Mouse (Mus musculus) yolk sac, embryonic 10.5 days (tissue): Measurements from ENCODE around the gene Cpxm2.

Experiments used
- DNase-seq: peaks from one replicate; pipeline ENCODE4 v3.0.0-alpha.2; 2017; ENCODE audit warnings: low spot score

Gene Cpxm2

DNA sequence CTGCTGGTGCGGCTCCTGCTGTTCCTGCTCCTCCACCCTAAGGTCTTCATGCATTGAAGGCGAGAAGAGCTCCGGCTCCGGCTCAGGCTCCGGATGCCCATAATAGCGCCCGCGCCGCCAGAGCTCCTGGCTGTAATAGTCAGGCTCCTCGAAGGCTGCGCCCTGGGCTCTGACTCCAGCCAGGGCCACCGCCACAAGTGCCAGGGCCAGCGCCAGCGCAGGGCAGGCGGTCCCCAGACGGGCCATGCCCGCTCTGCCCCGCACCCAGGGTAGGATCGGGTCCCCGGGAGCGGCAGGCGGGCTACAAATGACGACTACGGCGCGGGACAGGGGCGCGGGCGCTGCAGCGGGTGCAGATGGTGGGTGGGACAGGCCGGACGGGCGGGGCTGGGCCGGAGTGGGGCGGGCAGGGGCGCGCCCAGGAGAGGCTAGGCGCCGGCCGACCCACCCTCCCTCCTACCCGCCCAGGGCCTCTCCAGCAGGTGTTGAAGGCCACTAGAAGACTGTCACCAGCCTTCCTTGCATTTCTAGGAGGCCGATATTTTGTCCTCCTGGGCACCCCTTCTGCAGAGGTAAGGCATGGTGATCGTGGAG, at the start of gene Cpxm2:
Cpxm2 (minus strand) TSS at position 372 of the 594 bp plus-strand sequence.
- no peak for DNase-seq

DNA sequence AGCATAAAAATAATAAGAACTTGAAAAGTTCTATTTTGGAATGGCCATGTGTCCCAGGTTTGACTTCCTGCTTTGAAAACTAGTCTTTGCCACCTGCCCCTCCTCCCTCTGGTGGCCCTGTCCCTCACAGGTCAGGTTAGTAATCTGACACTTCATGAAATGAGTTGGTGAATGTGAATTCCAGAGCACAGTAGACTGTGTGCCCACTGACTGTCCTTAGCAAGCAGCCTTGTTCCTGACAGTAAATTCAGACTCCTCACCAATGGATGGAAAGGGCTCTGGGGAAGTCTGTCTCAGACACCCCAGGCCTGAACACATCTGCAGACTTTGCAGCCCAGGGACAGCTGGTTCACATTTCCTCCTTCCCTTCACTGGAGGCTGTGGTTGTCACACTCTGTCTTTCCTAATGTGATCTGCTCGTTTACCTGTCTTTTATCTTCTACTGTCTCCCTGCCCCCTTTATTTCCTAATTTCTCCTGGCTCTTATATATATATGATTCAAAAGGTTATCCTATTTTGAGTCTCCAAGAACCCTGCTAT, 49.6 kb upstream of the Cpxm2 start:
- no peak for DNase-seq

DNA sequence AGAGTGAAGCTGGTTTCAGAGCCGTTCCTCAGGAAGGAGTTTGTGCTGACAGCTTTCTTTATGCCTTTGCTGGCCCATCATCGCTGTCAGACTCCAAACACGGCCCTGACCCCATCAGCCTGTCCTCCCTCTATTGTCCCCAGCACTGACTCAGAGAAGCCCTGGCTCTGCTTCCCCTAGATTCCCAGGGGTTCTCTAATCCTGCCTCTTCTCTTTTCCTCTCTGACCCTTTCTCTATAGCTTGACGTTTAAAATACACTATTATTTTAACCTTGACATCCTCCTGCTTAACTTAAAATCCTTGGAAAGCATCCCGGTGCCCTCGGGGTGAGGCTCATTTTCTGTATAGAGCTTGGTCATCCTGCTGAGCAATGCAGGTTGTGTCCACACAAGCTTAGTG, 45.1 kb upstream of the Cpxm2 start:
- DNase-seq: no peak

DNA sequence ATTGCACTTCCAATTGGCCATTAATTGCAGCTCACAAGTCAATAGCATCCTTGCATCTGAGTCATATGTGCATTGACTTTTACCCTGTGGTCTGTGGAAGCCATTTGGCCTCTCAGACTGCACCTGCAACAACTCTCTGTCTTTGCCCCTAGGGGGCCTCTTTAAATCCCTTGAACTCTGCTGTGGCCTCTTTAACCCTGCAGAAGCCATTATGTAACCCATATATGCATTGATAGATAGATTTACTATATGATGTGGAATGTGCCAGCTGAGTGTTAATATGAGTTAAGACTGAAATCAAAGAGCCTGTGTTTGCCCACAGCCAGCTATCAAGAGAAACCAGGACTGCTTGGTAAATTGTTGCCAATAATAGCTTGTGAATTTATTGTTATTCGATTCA, 44.3 kb upstream of the Cpxm2 start:
- DNase-seq: no peak

DNA sequence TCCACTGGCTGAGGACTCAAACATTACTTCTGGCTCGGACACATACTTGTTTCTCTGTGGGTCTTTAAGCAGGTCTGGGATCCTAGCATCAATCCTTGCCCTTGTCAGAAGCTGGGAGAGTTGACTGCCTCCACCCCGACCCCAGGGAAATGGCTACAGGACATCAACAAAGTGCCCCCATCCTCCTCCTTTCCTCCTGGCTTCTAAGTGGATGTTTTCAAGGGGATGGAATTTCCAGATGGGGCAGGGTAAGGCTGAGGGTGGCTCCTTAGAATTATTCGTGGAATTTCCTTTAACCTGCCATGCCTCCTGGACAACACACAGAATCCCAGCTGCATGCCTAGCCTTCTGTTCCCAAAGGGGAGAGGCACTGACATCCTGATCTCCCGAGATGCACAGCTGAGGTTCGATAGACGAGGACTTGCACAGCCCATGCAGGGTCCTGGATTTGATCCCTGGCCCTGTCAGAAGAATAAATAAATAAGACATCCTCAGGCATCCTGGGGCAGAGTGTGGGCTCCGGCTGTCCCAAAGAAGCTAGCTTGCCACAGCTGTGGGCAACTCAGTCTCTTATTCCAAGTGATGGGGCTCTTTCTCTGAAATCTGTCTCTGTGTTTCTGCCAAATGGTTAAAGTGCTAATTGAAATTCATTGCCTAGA, 43.4 kb upstream of the Cpxm2 start:
- DNase-seq: no peak

DNA sequence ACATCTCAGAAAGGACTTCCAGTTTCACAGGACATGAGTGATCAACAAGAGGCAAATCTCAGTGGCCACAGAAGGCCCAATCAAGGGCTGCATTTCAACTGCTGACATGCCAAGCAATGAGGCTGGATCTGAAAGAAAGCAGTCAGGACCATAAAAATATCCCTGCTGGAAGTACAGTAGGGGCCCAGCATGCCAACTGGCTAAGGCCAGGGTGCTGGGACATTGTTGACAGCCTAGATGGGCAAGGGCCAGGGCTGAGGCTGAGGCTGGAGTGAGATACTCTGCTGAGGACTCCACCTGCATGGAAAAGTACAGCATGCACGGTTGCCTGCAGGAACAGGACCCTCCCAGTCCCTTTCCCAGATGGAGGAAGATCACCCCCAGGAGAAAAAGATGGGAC, 42.0 kb upstream of the Cpxm2 start:
- no peak for DNase-seq

DNA sequence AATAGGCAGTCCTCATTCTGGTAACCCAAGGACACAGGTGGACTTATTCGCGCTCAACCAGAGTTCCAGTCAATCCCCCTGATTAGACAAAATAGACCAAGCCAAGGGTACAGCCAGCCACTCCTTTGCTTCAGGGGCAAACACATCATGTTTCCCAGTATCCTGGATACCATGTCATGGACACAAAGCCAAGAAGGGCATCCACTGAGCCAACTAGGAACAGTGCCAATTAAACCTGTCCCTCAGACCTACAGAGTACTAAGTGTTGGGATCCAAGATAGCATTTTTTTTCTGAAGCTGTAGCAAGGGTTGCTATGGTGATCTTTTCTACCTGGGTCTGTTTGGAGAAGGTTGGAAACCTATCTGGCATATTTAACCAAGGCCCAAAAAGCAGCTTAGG, 39.1 kb upstream of the Cpxm2 start:
- DNase-seq: no peak

DNA sequence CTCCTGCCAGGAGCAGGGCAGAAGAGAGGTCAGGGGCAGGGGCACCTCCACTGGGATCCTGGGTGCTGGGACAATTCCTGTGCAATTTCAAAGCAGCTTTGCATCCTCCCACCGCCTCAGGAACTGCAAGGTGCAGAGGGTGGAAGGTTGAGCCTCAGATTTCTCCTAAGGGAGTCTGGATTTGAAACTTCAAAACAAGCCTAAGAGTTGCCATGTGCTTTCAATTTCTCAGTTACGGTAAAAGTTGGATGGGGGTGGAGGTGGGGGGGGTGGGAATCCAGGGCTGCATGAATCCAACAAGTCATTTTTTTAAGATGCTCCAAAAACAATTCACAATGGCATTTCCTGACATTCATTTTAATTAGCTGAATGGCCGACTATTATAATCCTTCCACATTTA, 32.9 kb upstream of the Cpxm2 start:
- DNase-seq: no peak

DNA sequence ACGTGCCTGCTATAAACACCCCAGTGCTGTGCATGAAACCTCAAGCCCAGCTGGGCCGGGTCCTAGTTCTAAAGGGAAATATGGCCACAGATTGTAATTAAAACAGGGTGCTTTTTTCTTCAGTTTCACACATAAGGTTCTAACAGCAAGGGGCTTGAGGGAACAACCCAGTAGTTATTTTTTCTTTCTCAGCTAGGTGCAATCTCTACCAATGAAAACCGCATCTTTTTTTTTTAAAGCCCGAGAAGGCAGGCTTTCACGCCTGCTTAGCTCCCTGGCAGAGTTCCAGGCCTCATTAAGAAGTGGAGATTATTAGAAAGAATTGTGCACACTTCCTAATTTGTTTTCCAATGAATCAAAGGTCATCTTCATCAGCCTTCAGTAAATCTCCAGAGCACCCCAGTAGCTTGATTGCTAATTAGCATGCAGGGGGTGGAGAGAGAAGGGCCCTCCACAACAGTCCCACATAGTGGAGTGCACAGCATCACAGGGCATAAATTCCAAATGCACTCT, 29.4 kb upstream of the Cpxm2 start:
- no peak for DNase-seq

DNA sequence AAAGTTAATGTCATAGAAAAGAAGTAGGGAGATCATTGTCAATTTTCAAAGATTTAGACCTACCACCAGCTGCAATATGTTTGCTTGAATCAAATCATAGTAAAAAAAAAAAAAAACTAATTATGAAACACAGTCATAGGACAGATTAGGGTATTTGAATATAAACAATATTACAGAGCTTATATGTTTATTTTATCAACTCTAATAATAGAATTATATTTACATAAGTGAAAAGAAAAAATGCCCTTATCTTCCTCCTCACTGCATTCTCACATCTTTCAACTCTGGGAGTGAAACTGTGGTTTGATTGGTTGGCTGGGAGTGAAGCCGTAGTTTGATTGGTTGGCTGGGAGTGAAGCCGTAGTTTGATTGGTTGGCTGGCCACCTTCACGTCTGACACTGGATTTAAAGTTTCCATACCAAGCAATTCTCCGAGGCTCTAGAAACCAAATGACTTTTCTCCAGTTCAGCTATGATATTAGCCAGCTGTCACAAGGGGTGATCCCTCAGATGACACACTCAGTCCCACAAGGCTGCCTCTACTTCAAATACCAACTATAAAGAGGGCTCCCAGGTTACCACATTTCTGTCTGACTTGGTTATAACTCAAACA, 27.2 kb upstream of the Cpxm2 start:
- no peak for DNase-seq

DNA sequence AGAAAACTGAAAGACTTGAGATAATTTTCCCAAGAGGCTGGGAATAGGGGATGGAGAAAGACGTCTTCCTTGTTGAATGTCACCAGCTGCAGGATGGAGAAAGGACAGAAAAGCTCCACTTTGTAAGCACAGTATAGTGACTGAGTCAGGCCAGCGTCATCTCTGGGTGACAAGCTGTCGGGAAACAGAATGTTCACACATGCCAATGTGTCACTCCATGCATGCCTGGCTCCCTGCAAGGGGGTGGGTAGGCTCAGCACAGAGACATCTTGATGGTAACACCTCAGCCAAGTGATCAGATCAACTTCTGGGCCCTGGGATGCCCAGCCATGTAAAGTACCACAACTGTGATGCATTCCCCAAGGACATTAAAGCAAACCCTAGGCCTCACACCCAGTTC, 26.5 kb upstream of the Cpxm2 start:
- no peak for DNase-seq

DNA sequence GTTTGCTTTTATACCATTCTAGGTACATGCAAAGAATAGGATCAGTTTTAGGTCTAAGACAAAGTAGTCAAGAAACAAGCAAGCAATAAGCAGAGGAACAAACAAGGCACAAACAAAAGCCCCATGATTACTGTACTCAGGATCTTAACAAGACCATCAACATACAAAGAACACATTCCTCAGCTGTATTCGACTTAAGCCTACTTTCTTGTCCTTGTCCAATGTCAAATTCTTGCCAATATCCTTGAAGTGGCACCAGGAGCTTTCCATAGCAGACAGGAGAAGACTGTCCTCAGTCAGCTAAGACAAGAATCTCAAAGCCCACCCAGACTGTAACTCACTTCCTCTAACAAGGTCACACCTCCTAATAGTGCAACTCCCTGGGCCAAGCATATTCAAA, 24.5 kb upstream of the Cpxm2 start:
- no peak for DNase-seq

DNA sequence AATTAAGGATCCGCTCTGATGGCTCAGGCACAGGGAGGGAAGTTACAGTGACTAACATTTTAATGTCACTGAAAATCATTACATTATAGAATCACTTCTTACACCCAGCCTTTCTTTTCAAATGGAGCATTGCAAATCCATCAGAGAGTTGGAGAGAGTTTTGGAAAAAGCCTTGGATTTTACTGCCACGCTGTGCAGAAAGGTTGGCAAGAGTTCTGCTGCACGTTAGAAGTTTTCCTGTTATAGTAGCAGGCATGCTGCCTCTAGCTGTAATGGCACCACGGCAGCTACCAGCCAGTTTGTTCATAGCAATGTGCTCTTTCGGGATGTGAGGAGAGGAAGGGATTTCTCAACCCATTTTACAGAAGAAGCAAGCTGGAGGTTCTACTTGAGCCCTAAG, 20.2 kb upstream of the Cpxm2 start:
- DNase-seq: no peak

DNA sequence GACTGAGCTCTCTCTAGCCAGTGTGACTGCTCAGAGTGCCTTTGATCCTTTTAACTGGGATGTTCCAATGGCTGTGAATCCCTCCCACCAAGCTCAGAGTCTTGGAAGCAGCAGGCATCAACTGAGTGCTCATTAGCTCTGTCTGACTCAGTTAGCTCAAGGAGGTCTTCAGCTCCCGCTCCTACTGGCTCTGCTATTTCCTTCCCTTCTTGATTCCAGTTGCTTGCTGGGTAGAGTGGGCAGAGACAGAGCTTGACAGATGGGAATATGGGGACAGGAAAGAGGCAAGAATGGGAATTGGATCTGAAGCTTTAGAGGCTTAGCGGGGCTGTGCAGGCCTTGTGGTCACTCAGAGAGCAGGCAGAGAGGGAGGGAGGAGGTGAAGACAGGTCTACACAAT, 19.8 kb upstream of the Cpxm2 start:
- DNase-seq: no peak

DNA sequence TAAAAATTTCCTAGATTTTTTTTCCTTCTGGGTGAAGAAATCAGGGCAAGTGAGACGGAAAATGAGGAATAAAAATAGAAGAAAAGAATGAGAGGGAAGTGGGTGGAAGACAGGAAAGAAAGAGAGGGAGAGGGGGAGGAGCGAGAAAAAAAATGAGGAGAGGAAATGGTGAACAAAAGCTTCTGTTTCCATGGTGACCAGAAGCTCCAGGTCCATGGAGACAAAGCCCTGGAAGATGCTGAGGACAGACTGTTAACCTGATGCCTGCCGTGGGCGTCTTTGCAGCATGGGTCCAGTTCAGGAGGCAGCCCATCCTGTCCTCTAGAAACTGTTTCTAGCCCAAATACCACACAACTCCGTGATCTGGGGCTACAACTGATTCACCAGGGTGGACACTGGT, 17.7 kb upstream of the Cpxm2 start:
- DNase-seq: no peak

DNA sequence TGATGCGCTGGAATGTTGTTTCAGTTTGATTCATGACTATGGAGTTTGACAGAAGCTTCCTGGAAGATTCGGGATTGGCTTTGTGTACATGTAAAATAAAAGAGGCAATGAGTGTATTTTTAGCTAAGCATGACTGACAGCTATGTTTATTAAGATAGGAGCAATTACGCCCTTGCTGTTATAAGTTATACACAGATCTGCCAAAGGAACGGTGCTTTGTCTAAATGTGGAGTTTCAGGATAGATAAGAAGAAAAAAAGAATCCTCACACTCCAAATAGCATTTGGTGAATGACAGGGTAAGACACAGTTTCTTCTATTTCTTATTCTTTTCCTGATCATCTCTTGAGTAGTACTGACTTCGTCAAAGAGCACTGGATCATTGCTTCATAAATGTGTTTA, 17.2 kb upstream of the Cpxm2 start:
- no peak for DNase-seq

DNA sequence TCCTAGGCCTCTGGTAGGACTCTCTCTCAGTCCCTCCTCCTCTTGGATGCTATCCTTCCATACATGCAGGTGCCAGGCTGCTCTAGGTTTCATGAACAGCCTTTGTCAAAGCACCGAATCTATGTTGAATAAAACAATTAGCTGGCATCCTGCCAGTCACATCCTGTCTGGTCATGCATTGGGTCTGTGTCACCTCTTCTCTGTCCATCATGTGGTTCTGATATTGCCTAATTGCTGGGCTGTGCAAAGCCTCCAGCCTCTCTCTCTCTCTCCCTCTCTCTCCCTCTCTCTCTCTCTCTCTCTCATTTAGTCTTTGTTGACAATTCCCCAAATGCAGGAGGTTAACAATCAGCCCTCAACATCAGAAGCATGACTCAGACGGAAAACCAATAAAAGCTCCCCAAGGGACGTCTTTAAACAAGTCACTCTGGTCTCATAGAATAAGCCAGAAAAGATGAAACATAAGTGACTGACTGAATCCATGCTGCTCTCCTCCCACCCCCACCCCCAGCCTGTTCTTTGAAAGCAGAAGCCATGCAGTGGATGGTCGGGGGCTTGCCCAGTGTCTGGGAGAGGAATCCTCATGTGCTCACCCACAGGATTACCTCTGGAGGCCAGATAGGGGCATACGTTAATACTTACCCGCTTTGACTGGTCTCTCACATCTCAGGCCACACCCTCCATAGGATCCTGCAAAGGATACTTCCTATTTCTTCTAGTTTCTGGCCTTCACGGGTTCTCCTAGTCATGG, 15.1 kb upstream of the Cpxm2 start:
- DNase-seq: no peak

DNA sequence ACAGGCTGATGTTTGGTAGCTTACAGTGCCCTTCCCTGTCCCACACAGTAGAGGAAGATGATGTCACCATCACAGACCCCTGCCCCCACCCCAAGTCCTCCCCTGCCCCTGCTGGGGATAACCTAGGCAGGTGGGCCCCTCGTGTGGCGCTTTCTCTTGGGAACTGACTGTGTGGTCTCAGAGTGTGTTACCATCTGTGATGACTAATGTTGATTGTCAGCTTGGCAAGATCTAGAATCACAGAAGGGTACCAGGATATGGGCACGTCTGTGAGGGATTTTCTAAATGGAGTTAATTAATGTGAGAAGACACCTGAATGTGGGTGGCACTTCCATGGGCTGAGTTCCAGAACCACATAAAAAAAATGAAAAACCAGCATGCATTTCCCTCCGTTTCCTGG, 12.7 kb upstream of the Cpxm2 start:
- no peak for DNase-seq

DNA sequence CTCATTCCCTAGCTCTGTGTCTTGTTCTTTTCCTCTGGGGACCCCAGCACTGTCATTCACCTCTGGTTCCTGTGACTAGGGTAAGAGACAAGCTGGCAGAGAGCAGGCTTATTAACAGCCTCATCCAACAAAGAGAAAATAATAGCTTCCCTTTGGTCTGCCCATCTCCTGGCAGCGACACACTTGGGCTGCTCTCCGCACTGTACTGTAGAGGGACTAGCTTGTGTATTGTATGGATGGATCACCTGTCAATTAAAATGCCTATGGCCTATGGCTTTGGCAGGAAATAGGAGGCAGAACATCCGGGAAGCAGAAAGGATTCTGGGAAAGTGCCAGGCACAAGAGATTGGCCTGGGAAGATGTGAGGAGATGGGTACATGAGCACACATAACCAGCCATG, 7.7 kb upstream of the Cpxm2 start:
- no peak for DNase-seq

DNA sequence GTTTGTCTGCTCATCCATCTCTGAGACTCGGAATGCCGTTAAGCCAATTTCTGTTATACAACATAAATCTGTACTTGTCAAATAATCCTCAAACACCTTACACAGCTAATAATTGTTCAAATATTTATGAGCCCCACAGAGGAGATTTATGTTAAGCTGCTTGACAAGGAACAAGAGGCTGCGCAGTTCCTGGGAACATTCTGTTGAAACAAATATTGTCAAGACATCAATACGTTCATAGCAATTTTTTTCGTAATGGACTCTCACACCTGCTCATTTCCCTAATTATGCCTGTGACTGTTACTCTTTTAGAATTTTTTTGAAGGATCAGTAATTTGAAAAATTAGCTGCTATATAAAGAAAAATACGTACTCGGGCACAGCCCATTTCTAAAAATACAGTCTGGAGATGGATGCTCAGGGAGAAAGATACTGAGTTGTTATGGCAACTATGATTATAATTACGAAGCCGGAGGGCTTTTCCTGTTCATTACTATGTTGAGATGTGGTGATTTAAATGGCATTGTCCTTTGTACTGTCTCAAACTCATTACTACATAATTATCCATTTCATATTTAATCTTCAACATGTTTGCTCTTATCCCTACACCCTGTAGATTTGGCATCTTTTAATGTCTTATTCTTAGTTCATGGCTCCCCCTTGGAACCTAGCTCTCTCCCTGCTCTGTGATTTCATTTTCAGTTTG, 3.9 kb upstream of the Cpxm2 start:
- no peak for DNase-seq

DNA sequence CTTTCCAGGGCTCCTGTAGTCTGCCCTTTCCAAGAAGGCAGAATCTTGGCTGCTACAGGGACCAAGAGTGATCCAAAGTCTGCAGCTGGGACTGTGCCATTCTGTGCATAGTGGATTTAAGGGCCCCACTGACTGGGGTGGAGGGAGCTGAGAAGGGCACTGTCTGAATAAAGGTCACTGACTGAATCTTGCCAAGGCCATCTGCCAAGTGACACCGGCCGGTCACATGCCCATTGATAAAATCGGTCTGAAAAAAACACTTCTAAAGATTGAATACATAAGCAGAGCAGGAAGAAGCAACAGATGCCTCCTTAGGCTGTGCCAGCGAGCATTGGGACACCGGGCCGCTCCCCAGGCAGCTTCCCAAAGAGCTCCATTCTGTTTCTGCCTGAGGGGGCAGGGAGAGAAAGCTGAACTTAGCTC, 803 bp downstream of the Cpxm2 start:
- DNase-seq: no peak

DNA sequence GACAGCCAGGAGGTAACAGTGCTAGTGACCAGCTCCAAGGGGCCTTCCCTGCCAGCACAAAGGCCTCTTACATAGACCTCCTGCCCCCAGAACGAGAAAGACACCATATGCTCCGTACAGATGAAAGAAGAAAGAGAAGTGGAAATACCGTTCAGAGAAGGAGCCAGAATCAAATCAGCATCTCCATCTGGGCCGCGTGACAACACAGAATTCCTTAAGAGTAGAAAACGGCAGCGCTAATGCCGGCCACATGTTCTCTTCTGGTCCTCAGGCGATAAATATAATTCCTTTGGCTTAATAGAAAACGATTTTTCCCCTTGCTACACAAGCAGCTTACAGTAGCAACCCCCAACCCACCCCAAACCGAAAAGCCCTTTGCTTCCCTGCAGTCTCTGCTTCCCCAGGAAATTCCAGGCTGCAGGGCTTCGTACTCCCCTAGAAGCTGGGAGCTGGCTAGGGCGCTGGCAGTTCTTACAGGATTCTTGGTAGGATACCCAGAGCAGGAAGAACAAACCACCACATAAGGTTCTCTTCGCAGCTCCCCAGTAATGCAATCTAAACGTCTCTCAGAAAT, 9.2 kb downstream of the Cpxm2 start:
- DNase-seq: no peak
